Mouse (Mus musculus) ovary, postnatal 14 days (tissue): ENCODE data around the gene Olfr1143.

Source experiments
- DNase-seq: peaks from one replicate; pipeline ENCODE4 v3.0.0; 2022; ENCODE audit warnings: low spot score

The Olfr1143 gene

DNA sequence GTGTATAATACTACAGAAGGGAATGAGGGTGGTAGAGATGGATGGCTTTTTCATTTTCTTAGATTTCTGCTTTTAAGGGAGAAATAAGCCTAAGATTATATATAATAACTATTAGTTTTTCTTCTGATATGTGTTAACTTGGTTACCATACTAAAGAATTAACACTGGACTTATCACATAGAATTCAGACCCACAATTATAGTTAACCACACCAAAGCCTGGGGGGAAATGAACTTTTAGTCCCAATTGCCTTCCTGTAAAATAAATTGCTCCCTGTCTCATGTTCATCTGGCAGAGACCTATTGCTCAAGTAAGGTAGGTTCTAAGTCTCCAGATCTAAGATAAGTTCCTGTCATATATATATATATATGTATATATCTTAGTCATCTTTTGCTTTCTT is at the start of gene Olfr1143:
Olfr1143 (plus strand) TSS at position 301 of the 400 bp plus-strand sequence.
- no peak for DNase-seq

DNA sequence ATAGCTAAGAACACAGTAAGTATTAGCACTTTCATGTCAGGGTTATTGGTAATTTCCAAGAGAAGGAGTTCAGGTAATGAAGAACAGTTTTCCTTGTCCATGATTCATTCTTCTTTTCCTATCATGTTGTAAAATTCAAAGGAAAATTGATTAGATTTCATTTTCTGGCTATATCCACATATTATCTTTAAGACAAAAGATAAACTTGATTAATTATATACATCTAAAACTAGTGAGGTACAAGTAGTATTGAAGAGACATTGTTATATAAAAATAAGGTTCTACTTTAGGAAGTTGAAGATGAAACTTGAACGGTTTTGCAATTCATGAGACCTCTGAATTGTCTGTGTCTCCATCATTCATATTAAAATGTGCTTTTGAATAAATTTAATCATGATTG is 46.5 kb upstream of the Olfr1143 start, which contains the start of gene Olfr1141:
Olfr1141 (minus strand) TSS at position 101 of the 400 bp plus-strand sequence.
- DNase-seq = no peak

DNA sequence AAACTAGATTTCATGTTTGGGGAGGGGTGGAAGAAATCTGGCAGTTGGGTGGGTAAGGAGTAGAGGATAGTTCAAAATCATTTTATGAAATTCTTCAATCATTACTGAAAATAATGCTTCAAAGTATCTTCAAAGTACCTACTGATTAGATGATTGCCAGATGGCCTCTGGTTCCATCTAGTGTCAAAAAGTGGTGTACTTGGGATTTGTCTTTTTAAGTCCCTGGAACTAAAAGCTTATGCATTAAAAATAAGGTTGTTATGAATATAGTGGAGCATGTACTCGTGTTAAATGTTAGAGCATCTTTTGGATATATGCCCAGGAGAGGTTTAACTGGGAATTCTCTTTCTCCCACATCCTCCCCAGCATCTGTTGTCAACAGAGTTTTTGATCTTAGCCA is 24.2 kb upstream of the Olfr1143 start:
- DNase-seq = no peak

DNA sequence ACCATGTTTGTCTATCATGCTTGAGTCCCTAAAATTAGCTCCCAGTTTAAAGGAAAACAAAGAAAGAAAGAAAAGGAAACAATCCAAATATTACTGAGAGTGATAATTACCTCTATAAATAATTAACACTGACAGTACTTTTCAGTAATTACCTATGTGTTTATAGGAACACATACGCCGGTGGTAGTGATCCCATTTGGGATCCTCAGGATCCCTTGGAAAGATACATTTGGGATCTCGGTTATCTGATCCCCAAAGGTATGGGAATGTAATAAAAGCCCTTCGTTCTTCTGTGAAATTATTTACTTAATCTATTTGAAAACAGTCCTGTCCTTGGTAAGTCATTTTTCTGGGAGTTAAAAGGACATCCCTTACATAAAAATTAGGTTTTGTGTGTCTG is 21.2 kb upstream of the Olfr1143 start, which contains the start of gene Olfr152:
Olfr152 (plus strand) TSS at position 301 of the 400 bp plus-strand sequence.
- DNase-seq = no peak

DNA sequence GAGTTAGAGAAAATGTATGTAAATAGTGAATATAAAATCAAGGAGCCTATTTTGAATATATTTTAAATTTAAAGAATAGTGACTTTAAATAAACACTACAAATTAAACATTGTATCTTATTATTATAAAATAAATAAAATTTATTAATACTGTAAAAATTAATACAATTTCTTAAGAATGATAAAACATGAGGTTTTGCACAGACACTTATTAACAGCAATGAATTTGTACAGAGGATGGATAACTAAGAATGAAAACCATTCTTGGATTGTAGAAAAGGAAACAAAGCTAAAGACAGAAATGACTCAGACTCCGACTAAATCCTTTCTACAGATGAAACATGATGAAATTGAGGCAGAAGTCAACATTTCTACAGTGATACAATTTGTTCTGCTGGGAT is 9.1 kb downstream of the Olfr1143 start, which contains the start of gene Olfr1145:
Olfr1145 (plus strand) TSS at position 301 of the 400 bp plus-strand sequence.
- no peak for DNase-seq

DNA sequence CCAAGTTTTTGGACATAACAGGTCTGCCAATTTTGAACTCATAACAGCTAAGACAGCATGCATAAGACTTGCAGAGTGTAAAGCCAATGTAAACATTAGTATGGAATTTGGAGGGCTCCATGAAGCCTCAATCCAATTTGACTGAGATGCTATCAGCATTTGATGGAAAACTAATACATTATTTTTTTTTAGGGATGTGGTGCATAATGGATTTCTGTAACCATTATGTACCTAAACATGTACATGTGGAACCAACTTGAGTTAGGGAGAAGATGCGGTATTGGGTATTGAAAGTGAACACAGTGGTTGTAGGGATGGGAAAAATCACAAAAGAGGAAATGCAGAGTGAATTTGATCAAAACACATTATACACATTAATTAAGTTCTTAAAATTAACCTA is 29.8 kb downstream of the Olfr1143 start, which contains the start of gene Olfr1148:
Olfr1148 (plus strand) TSS at position 301 of the 400 bp plus-strand sequence.
- DNase-seq = no peak

DNA sequence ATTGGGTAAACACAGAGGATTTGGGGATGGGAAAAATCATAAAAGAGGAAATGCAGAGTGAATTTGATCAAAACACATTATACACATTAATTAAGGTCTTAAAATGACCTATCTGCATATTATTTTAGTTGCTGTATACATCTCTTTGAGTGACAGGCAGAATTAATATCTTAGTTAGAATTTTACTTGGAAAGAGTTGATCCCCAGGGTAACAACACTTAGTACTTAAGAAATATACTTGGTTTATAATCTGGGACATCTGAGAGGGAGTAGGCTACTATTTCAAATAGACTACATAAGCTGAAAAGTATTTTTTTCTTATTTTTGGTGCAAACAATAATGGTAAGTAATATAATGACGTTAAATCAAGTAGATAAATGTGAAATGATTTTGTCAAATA is 43.3 kb downstream of the Olfr1143 start, which contains the start of gene Olfr1150-ps1:
Olfr1150-ps1 (plus strand) TSS at position 301 of the 400 bp plus-strand sequence.
- DNase-seq = no peak
